Mouse (Mus musculus) left cerebral cortex, postnatal 25 days (tissue): ENCODE data around the gene Hist1h2bl. TPM values are rescaled to one million over a fixed set of nuclear protein-coding genes. Genes with fewer than 3 reads are reported as not detected.
"Not testable (repeated sequence)": the region's sequence is repeated elsewhere in the genome, so short reads cannot be mapped to it uniquely, and the experiment has no call there.

ENCODE experiments used
- DNase-seq, 2 experiments: peaks; one replicate each; pipeline ENCODE4 v3.0.0; 2022; ENCODE audit warnings: low spot score in 2 of 2, mixed read lengths in 1 of 2
- intact Hi-C: fragments of 180-260 bp; cut with DNase I; formaldehyde crosslinking; loops from one replicate; pipeline ENCODE4 v1.15.1; 2025
- total RNA-seq, 2 experiments: library from RNA; stranded (reverse); gene quantifications; 2 replicates each; pipeline ENCODE4 v1.2.3; 2021

Hist1h2bl gene
- total RNA-seq, 2 experiments from 2014 or later, result 31.3 to 46.4 TPM

GRCm38 (mm10) chr13:21727948-21728572 lies 12.1 kb upstream of the Hist1h2bl start:
- intact Hi-C loops, result no loop called here

GRCm38 (mm10) chr13:21722993-21723836 lies 7.3 kb upstream of the Hist1h2bl start:
- no peak for DNase-seq

More at GRCm38 (mm10) chr13:21727948-21728572, 12.1 kb upstream of the Hist1h2bl start:
- DNase-seq, result no peak

GRCm38 (mm10) chr13:21722373-21722925 lies 6.5 kb upstream of the Hist1h2bl start:
- DNase-seq, result no peak
- intact Hi-C loops, result no loop called here

More at GRCm38 (mm10) chr13:21722993-21723836, 7.3 kb upstream of the Hist1h2bl start:
- intact Hi-C loops, result no loop called here

GRCm38 (mm10) chr13:21721757-21722372 lies 5.9 kb upstream of the Hist1h2bl start, which contains the start of gene Hist1h2bm:
Gene Hist1h2bm (plus strand): TSS chr13:21722044.
- peak; percentile 77 to 91 for DNase-seq
- intact Hi-C loops, result not testable (repeated sequence)

GRCm38 (mm10) chr13:21721107-21721756 lies 5.3 kb upstream of the Hist1h2bl start:
- intact Hi-C loops, result not testable (repeated sequence)

GRCm38 (mm10) chr13:21718381-21719080 lies 2.6 kb upstream of the Hist1h2bl start:
- intact Hi-C loops, result loop anchor here (5.0 to 10.0 kb wide), 4 partner anchors 1586 to 1964 kb away; partner anchors contain the start of genes Hist1h1e, Hist1h2ac, Hist1h2af and Hist1h2bc
- no peak for DNase-seq

More at GRCm38 (mm10) chr13:21721107-21721756, 5.3 kb upstream of the Hist1h2bl start:
- DNase-seq, result not testable (repeated sequence)

- intact Hi-C loops, result loop anchor here (2.0 to 10.0 kb wide), 8 partner anchors 33 to 1965 kb away; partner anchors contain the start of genes Hist1h1e, Hist1h2ac, Hist1h2ad and Hist1h2af
- peak; percentile 93 to 97 for DNase-seq
Observed at GRCm38 (mm10) chr13:21717397-21718357, 1.7 kb upstream of the Hist1h2bl start, which contains the start of gene Hist1h3h. Gene Hist1h3h (plus strand): TSS chr13:21717659.

- peak; percentile 20 to 25 for DNase-seq
- intact Hi-C loops, result loop anchor here (2.0 to 10.0 kb wide), 8 partner anchors 34 to 1966 kb away; partner anchors contain the start of genes Hist1h1e, Hist1h2ac, Hist1h2ad and Hist1h2af
Observed at GRCm38 (mm10) chr13:21716540-21717391, 823 bp upstream of the Hist1h2bl start.

- intact Hi-C loops, result loop anchor here (5.0 to 10.0 kb wide), 4 partner anchors 1590 to 1967 kb away; partner anchors contain the start of genes Hist1h1e, Hist1h2ac, Hist1h2af and Hist1h2bc
- DNase-seq, result peak; percentile 37 to 59
Observed at GRCm38 (mm10) chr13:21715131-21715863, 646 bp downstream of the Hist1h2bl start.

GRCm38 (mm10) chr13:21714725-21715124 lies 1.2 kb downstream of the Hist1h2bl start:
- intact Hi-C loops, result loop anchor here (5.0 to 10.0 kb wide), 8 partner anchors 437 to 1968 kb away; partner anchors contain the start of genes Hist1h1e, Hist1h2ac, Hist1h2af and Hist1h2bc
- DNase-seq, result peak; percentile 78 to 83

- DNase-seq, result no peak
- intact Hi-C loops, result loop anchor here (2.0 to 10.0 kb wide), 7 partner anchors 23 to 1736 kb away; partner anchors contain the start of gene Hist1h4j
Observed at GRCm38 (mm10) chr13:21711698-21712097, 4.2 kb downstream of the Hist1h2bl start.

GRCm38 (mm10) chr13:21710821-21711525 lies 5.0 kb downstream of the Hist1h2bl start:
- DNase-seq, result peak; percentile 83 to 87
- intact Hi-C loops, result loop anchor here (2.0 to 10.0 kb wide), 7 partner anchors 24 to 1736 kb away; partner anchors contain the start of gene Hist1h4j

GRCm38 (mm10) chr13:21710031-21710711 lies 5.8 kb downstream of the Hist1h2bl start:
- intact Hi-C loops, result loop anchor here (2.0 to 10.0 kb wide), 7 partner anchors 25 to 1737 kb away; partner anchors contain the start of gene Hist1h4j
- DNase-seq, result peak; percentile 91 to 93

- intact Hi-C loops, result no loop called here
- DNase-seq, result no peak
Observed at GRCm38 (mm10) chr13:21706669-21707068, 9.3 kb downstream of the Hist1h2bl start.
